Mouse (Mus musculus) midbrain, embryonic 13.5 days (tissue): ENCODE results near the gene Micu1. TPM values are rescaled to one million over a fixed set of nuclear protein-coding genes. Genes with fewer than 3 reads are reported as not detected.

ENCODE experiments used
- ATAC-seq: fragments of 200-750 bp; cut with Nextera tagmentation; 2 replicates; pipeline ENCODE4 v1.8.0; 2017; ENCODE audit warnings: mild to moderate bottlenecking, moderate TSS enrichment, moderate library complexity
- H3K27ac ChIP-seq: fragments of 300-500 bp; sonication (generic); 2 replicates; pipeline ENCODE4 v1.5.1; 2015; ENCODE audit warnings: inconsistent platforms, mild to moderate bottlenecking, moderate library complexity
- H3K27me3 ChIP-seq: fragments of 300-500 bp; sonication (generic); 2 replicates; pipeline ENCODE4 v1.6.1; 2015; ENCODE audit warnings: mild to moderate bottlenecking, inconsistent platforms
- H3K36me3 ChIP-seq: fragments of 300-500 bp; sonication (generic); 2 replicates; pipeline ENCODE4 v1.6.1; 2015; ENCODE audit warnings: mild to moderate bottlenecking, inconsistent platforms
- H3K4me1 ChIP-seq: fragments of 300-500 bp; sonication (generic); replicated peaks from 2 replicates; pipeline ENCODE4 v1.6.1; 2015; ENCODE audit warnings: inconsistent platforms
- H3K4me2 ChIP-seq: fragments of 300-500 bp; sonication (generic); replicated peaks from 2 replicates; pipeline ENCODE4 v1.6.1; 2015; ENCODE audit warnings: moderate library complexity, mild to moderate bottlenecking, inconsistent platforms
- H3K4me3 ChIP-seq: fragments of 300-500 bp; sonication (generic); replicated peaks from 2 replicates; pipeline ENCODE4 v1.5.1; 2015; ENCODE audit warnings: mild to moderate bottlenecking, inconsistent platforms
- H3K9ac ChIP-seq: fragments of 300-500 bp; sonication (generic); replicated peaks from 2 replicates; pipeline ENCODE4 v1.6.1; 2015; ENCODE audit warnings: mild to moderate bottlenecking, inconsistent platforms
- H3K9me3 ChIP-seq: fragments of 300-500 bp; sonication (generic); 2 replicates; pipeline ENCODE4 v1.6.1; 2016; ENCODE audit warnings: mild to moderate bottlenecking, inconsistent platforms
- WGBS: fragments of 180-500 bp; shearing (Covaris S2); methylation state at CpG from one replicate; pipeline ENCODE4 v1.1.7; 2015; 5-methylcytosine and 5-hydroxymethylcytosine counted together
- polyA plus RNA-seq: library from polyadenylated mRNA; unstranded; fragments of >200 nt; fragmentation: Nextera tagmentation; extraction: Ambion mirVana; gene quantifications from 2 replicates; pipeline ENCODE4 v1.2.1, GENCODE M21; 2015

The Micu1 gene
- polyA plus RNA-seq, 1 experiment from 2014 or later = 72.2 TPM

DNA sequence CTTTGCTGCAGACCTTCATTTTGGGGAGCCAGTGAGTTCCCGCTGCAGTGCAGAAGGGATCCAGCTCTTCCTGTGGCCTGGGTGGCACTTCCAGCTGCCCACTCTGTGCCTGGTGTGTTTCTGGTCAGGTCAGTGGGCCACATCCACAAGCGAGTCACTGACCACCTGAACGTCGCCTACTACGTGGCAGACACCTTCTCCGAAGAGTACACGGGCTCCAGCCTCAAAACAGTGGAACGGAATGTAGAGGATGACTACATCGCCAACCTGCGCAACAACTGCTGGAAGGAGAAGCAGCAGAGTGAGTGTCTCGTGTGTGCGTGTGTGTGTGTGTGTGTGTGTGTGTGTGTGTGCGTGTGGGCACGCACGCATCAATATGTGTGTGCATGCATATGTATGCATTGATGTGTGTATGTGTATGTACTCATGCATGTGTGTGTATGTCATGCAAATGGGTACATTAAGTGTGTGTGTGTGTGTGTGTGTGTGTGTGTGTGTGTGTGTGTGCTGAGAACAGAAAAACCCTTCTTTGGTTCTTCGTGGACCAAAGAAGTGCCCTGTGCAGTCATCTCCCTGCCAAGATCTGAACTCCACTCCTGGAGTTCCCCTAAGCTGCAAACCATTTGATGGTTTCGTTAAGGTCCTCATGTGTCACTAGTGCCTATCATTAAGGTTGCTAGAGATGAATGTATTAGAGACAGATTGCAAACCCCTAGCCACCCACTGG is 193.3 kb downstream of the Micu1 start:
- Histone ChIP-seq H3K27ac (peak overlapping the region; percentile 98), H3K9me3 (no peaks in the 10 kb centered on the region), H3K9ac (no peak overlapping the region; the same call in 1 of the 2 replicates), H3K36me3 (peaks cover 46% of the 10 kb centered on the region), H3K4me2 (no peak overlapping the region), H3K27me3 (no peaks in the 10 kb centered on the region), H3K4me3 (no peak overlapping the region), H3K4me1 (peaks cover 62% of the 10 kb centered on the region)
- no peak for ATAC-seq
- WGBS = 95% methylated on average over 17 of the region's 17 CpGs

DNA sequence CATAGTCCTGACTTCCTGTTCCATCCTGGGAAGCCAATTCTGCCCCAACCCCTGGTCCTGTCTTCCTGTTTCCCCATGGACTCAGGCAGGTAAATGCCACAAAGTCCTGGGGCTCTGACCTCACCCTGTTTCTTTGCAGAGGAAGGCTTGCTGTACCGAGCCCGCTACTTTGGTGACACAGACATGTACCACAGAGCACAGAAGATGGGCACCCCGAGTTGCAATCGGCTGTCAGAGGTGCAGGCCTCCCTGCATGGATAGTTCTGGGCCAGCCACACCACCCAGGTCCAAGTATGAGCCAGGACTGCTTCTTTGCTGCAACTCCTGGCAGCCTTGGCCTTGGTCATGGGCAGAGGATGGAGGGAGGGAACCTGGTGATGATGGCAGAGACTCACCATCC is 193.9 kb downstream of the Micu1 start:
- peak overlapping the region; percentile 40; the same call in 1 of the 2 replicates for H3K9ac ChIP-seq
- 91% methylated on average over 4 of the region's 4 CpGs for WGBS
- no peak for ATAC-seq

DNA sequence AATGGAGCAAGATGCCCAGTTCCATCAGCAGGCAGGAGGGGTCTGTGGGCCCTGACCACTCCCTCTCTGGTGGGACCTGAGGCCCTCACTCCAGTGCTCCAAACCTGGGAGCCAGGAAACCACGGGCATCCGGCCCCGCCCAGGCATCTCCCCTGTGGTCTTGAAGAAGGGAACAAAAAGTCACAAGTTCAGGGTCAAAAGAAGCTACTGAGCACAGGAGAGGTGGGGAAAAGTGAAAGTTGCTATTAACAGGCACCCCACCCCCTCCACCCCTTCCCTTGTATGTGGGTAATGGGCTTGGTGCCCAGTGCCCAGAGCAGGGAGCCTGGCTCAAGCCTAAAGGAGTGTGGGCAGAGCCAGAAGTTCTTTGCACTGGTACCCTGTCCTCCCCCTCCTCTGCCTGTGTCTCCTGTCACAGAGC is 194.6 kb downstream of the Micu1 start:
- Histone ChIP-seq H3K9me3 (no peaks in the 10 kb centered on the region), H3K27me3 (no peaks in the 10 kb centered on the region), H3K27ac (peak overlapping the region; percentile 98), H3K36me3 (peaks cover 34% of the 10 kb centered on the region), H3K4me2 (peak overlapping the region; percentile 33), H3K4me3 (no peak overlapping the region), H3K9ac (peak overlapping the region; percentile 40; the same call in 1 of the 2 replicates), H3K4me1 (peaks cover 75% of the 10 kb centered on the region)
- 20% methylated on average over 3 of the region's 3 CpGs for WGBS
- ATAC-seq = 0 out of 2 replicates have a peak, but pooled peaks have one; percentile 2

More for the DNA sequence above, 193.9 kb downstream of the Micu1 start:
- no peak overlapping the region for H3K4me3 ChIP-seq
- H3K27me3 ChIP-seq = no peaks in the 10 kb centered on the region
- H3K27ac ChIP-seq = peak overlapping the region; percentile 98
- H3K4me2 ChIP-seq = peak overlapping the region; percentile 33; the same call in 1 of the 2 replicates
- H3K9me3 ChIP-seq = no peaks in the 10 kb centered on the region
- peaks cover 41% of the 10 kb centered on the region for H3K36me3 ChIP-seq
- H3K4me1 ChIP-seq = peaks cover 68% of the 10 kb centered on the region

DNA sequence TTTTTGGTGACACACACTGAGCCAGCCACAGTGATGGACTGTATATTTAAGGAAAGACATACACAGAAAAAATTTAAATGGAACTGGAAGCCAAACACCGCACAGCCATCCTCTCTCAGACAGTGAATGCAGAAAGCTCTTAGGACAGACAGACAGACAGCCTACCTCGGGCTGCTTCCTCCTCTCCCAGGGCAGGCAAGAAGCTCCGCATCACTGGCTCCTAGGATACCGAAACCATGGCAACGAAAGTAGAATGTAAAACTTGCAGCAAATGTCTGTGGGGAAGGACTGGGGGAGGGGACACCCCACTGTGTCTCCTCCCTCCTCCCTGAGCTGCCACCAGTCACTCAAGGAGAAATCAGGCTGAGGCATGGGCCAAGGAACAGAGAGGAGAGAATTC is 195.2 kb downstream of the Micu1 start:
- H3K9me3 ChIP-seq = no peaks in the 10 kb centered on the region
- H3K9ac ChIP-seq = peak overlapping the region; percentile 40; the same call in 1 of the 2 replicates
- H3K27me3 ChIP-seq = no peaks in the 10 kb centered on the region
- H3K4me3 ChIP-seq = no peak overlapping the region
- WGBS = 3% methylated on average over 5 of the region's 5 CpGs
- H3K27ac ChIP-seq = peak overlapping the region; percentile 98
- peaks cover 81% of the 10 kb centered on the region for H3K4me1 ChIP-seq
- peak overlapping the region; percentile 33 for H3K4me2 ChIP-seq
- ATAC-seq = peak; percentile 3
- H3K36me3 ChIP-seq = peaks cover 28% of the 10 kb centered on the region

DNA sequence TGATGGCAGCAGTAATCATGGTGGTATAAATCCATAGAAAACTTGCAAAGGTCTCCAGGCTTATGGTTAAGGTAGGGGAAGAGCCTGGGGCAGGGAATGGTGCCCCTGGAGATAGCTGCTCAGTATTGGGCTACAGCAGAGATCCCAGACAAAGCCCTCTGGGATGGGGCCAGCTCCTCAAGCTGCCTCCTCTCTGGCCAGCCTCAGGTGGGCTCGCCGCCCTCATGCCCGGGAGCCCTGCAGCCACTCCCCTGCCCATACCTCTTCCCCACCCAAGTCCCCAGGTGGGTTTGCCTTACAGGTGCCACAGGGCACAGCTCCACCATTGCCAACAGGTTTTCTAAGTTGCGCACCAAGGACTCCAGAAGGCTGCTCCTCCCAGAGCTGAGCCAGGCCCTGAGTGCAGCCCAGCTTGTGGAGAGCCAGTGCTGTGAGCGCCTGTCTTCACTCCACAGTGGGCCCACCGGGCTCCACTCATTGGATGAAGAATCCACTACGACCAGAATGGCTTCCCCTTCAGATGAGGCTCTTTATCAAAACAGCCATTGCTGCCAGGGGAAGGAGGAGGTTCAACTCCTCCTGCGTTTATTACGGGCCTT is 196.0 kb downstream of the Micu1 start:
- Histone ChIP-seq H3K27me3 (no peaks in the 10 kb centered on the region), H3K4me3 (no peak overlapping the region), H3K9ac (peak overlapping the region; percentile 51; the same call in 1 of the 2 replicates), H3K9me3 (no peaks in the 10 kb centered on the region), H3K27ac (peak overlapping the region; percentile 98), H3K4me2 (0 out of 2 replicates have a peak overlapping the region, but pooled peaks have one; percentile 5), H3K4me1 (peaks cover 87% of the 10 kb centered on the region), H3K36me3 (peaks cover 25% of the 10 kb centered on the region)
- ATAC-seq = no peak
- WGBS = 59% methylated on average over 9 of the region's 9 CpGs

DNA sequence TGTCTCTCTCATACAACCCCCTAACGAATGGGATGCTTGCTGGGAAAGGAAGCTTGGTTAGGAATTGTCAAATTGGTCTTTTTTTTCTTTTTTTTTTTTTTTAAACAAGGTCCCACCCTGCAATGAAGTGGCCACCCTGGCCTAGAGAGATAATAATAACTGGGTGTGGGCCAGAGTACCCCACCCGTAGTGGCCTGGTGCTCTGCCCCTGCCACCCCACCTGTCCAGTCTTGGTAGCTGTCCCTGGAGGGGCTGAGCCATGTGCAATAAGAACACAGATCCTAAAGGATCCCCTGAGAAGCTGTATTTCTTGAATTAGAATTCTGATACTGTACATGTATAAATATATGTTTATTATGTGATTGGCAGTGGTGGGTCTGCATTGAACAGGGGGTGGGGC is 196.7 kb downstream of the Micu1 start:
- 36% methylated on average over 2 of the region's 2 CpGs for whole genome bisulfite sequencing
- no peak for ATAC-seq
- no peak overlapping the region for H3K4me3 ChIP-seq
- no peaks in the 10 kb centered on the region for H3K9me3 ChIP-seq
- H3K9ac ChIP-seq = peak overlapping the region; percentile 51
- no peaks in the 10 kb centered on the region for H3K27me3 ChIP-seq
- H3K27ac ChIP-seq = peak overlapping the region; percentile 98
- H3K4me2 ChIP-seq = peak overlapping the region; percentile 35
- H3K36me3 ChIP-seq = peaks cover 23% of the 10 kb centered on the region
- H3K4me1 ChIP-seq = peaks cover 89% of the 10 kb centered on the region

DNA sequence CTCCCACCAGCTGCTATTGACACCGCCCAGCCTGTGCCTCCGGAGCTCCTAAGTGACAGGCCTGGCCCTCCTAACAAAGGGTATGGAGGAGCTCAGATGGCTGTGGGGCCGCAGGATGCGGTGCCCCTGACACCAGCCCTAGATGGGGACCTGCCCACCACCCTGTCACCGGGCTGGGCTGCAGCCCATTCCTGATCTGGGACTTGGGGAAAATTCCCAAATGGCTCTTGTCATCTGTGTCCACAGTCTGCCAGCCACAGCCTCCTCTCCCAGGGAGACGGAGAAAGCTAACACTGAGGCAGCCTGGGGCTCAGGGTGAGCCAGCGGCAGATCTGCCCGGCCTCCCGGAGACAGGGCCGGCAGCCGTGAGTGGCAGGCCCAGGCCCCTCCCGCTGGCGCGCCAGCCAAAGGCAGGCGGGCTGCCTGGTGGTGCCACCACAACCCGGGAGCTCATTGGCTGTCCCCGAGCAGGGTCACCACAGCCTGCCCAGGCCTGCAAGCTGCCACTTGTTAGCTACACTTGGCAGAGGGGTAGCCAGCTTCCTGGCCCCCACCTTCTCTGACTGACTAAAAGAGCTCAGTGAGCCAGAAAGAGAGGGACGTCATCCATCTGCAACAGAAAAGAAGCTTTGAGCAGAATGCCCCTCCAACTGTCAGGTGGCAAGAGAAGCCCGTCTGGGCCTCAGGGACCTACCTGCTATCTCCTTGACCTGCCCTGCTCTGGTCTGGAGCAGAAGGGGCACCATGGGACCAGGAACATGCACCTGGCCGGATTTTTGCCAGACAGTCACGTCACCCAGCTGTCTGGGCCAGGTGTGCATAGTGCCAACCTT is 197.3 kb downstream of the Micu1 start:
- peak; percentile 94 for ATAC-seq
- Histone ChIP-seq H3K4me3 (no peak overlapping the region), H3K9ac (peak overlapping the region; percentile 51), H3K36me3 (peaks cover 17% of the 10 kb centered on the region), H3K4me1 (peaks cover 87% of the 10 kb centered on the region), H3K9me3 (no peaks in the 10 kb centered on the region), H3K27ac (peak overlapping the region; percentile 98), H3K4me2 (peak overlapping the region; percentile 35), H3K27me3 (no peaks in the 10 kb centered on the region)
- WGBS = 5% methylated on average over 21 of the region's 21 CpGs

DNA sequence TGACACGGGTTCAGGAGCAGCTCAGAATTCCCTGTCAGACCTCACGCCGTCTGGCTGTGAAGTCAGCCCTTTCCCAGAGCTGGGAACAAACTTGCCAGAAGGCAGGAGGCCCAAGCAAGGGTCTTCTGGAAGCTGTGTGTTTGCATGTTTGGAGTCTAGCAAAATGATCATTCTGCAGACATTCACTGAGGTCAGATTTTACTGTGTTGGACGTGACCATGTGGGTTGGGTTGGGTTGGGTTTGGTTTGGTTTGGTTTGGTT is 197.8 kb downstream of the Micu1 start:
- Histone ChIP-seq H3K4me1 (peaks cover 84% of the 10 kb centered on the region), H3K4me2 (peak overlapping the region; percentile 35), H3K27me3 (no peaks in the 10 kb centered on the region), H3K27ac (peak overlapping the region; percentile 98), H3K9me3 (no peaks in the 10 kb centered on the region), H3K9ac (peak overlapping the region; percentile 36; the same call in 1 of the 2 replicates), H3K36me3 (peaks cover 16% of the 10 kb centered on the region), H3K4me3 (no peak overlapping the region)
- 43% methylated on average over 4 of the region's 4 CpGs for WGBS
- no peak; the same call in 1 of the 2 replicates for ATAC-seq

DNA sequence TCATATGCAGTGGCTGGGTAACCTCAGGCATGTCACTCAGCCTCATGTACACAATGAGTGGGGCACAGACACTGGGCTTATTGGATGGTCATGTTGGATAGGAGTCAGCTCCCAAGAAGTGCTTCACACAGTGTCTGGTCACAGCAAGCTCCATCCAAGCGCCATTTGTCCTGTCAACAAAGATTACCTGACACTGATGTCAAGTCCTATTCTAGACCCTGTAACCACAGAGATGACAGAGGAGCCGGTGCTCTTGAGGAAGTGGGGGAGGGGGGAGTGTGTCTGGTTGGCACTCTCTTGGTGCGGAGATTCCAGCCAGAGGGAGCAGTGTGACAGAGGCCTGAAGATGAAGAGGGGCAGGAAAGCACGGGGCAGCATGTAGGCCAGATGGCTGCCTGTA is 198.7 kb downstream of the Micu1 start:
- ATAC-seq = no peak

DNA sequence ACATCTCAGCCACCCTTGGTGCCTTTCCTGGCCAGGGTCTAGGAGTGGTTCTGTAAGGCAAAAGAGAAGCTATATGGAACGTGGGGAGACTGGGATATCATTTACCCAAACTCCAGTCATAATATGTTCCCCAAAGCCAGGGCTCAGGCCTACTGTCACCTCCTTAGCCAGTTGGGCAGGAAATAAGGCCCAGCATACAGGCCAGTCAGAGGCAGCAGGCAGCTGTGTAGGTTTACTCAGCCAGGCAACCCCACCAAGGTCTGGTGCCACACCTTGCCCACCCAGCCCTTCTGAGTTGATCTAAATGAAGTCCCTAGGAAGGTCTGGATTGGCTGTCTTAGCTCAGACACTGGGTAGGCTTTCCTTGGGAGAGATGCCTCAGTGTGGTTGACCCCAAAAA is 199.2 kb downstream of the Micu1 start:
- peaks cover 2% of the 10 kb centered on the region for H3K36me3 ChIP-seq
- WGBS = 100% methylated on average over 1 of the region's 1 CpGs

More for the DNA sequence above, 198.7 kb downstream of the Micu1 start:
- peaks cover 78% of the 10 kb centered on the region for H3K4me1 ChIP-seq
- H3K9ac ChIP-seq = no peak overlapping the region
- no peak overlapping the region for H3K4me2 ChIP-seq
- no peaks in the 10 kb centered on the region for H3K27me3 ChIP-seq
- H3K9me3 ChIP-seq = no peaks in the 10 kb centered on the region
- H3K36me3 ChIP-seq = peaks cover 7% of the 10 kb centered on the region
- 49% methylated on average over 4 of the region's 4 CpGs for WGBS
- peak overlapping the region; percentile 98 for H3K27ac ChIP-seq
- H3K4me3 ChIP-seq = no peak overlapping the region

DNA sequence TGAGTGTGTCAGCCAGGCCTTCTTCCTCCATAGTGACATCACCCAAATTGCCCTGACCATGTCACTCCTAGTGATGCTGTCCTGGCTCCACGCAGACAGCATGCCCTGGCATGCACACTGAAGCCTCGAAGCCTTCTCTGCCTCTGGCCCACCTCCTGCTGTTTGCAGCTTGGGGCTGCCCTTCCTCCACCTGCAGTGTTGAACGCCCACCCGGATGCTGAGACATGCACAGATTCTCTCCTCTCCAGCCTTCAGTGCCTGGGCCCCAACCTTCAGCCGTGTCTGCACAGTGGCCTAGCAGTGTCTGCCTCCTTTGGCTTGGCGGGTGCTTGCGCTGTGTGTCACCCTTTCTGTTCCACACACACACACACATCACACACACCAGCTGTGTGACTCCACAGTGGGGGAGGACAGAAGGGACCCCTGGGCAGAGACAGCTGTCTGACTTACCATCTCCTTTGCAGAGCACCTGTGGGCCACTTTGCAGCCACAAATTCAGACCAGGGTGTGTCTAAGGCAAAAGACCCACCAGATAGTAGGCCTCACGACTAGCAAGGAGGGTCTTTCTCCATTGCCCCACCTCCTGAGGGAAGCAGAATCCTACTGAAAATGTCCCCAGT is 199.8 kb downstream of the Micu1 start:
- Histone ChIP-seq H3K9me3 (no peaks in the 10 kb centered on the region), H3K4me2 (no peak overlapping the region), H3K4me1 (peaks cover 68% of the 10 kb centered on the region), H3K9ac (0 out of 2 replicates have a peak overlapping the region, but pooled peaks have one; percentile 3), H3K36me3 (no peaks in the 10 kb centered on the region), H3K27me3 (no peaks in the 10 kb centered on the region), H3K4me3 (no peak overlapping the region), H3K27ac (peak overlapping the region; percentile 22)
- ATAC-seq = no peak
- 70% methylated on average over 8 of the region's 8 CpGs for WGBS

More for the DNA sequence above, 199.2 kb downstream of the Micu1 start:
- peak overlapping the region; percentile 22 for H3K27ac ChIP-seq
- ATAC-seq = no peak
- H3K4me1 ChIP-seq = peaks cover 73% of the 10 kb centered on the region
- no peak overlapping the region for H3K9ac ChIP-seq
- no peak overlapping the region for H3K4me2 ChIP-seq
- no peak overlapping the region for H3K4me3 ChIP-seq
- no peaks in the 10 kb centered on the region for H3K27me3 ChIP-seq
- no peaks in the 10 kb centered on the region for H3K9me3 ChIP-seq
